Mouse (Mus musculus) lung, embryonic 15.5 days (tissue): ENCODE measurements around the gene Dnajc4. TPM values are rescaled to one million over a fixed set of nuclear protein-coding genes. Genes with fewer than 3 reads are reported as not detected.
A peak's percentile ranks its signal among the peaks of the same experiment; 100 is the strongest.

Source experiments
- ATAC-seq: fragments of 200-750 bp; cut with Nextera tagmentation; 2 replicates; pipeline ENCODE4 v1.8.0; 2017; ENCODE audit warnings: moderate number of reproducible peaks, borderline replicate concordance; ENCODE audit not compliant: low FRiP score, low TSS enrichment; ENCODE audit errors: extremely low read depth
- H3K27ac ChIP-seq: fragments of 300-500 bp; sonication (generic); 2 replicates; pipeline ENCODE4 v1.5.1; 2015; ENCODE audit warnings: moderate library complexity, mild to moderate bottlenecking, inconsistent platforms
- H3K27me3 ChIP-seq: fragments of 300-500 bp; sonication (generic); 2 replicates; pipeline ENCODE4 v1.6.1; 2015; ENCODE audit warnings: inconsistent platforms
- H3K36me3 ChIP-seq: fragments of 300-500 bp; sonication (generic); 2 replicates; pipeline ENCODE4 v1.6.1; 2015; ENCODE audit warnings: inconsistent platforms
- H3K4me1 ChIP-seq: fragments of 300-500 bp; sonication (generic); 2 replicates; pipeline ENCODE4 v1.6.1; 2015; ENCODE audit warnings: inconsistent platforms
- H3K4me2 ChIP-seq: fragments of 300-500 bp; sonication (generic); 2 replicates; pipeline ENCODE4 v1.6.1; 2015; ENCODE audit warnings: inconsistent platforms, mild to moderate bottlenecking, moderate library complexity
- H3K4me3 ChIP-seq: fragments of 300-500 bp; sonication (generic); 2 replicates; pipeline ENCODE4 v1.5.1; 2015; ENCODE audit warnings: mild to moderate bottlenecking, inconsistent platforms
- H3K9ac ChIP-seq: fragments of 300-500 bp; sonication (generic); 2 replicates; pipeline ENCODE4 v1.6.1; 2015; ENCODE audit warnings: inconsistent platforms
- H3K9me3 ChIP-seq: fragments of 300-500 bp; sonication (generic); 2 replicates; pipeline ENCODE4 v1.6.1; 2016; ENCODE audit warnings: inconsistent platforms
- WGBS: fragments of 180-500 bp; shearing (Covaris S2); methylation state at CpG from one replicate; pipeline ENCODE4 v1.1.7; 2015; 5-methylcytosine and 5-hydroxymethylcytosine counted together
- polyA plus RNA-seq: library from polyadenylated mRNA; unstranded; fragments of >200 nt; fragmentation: Nextera tagmentation; extraction: Ambion mirVana; gene quantifications from 2 replicates; pipeline ENCODE4 v1.2.1, GENCODE M21; 2015

Gene Dnajc4
- polyA plus RNA-seq, 1 experiment from 2014 or later: 23.9 TPM

GRCm38 (mm10) chr19:7017541-7018457 is 25.4 kb upstream of the Dnajc4 start:
- Histone ChIP-seq H3K9ac (no peak overlapping the region), H3K27ac (no peak overlapping the region), H3K36me3 (peaks cover 31% of the 10 kb centered on the region), H3K4me2 (no peak overlapping the region), H3K27me3 (no peaks in the 10 kb centered on the region), H3K4me1 (no peaks in the 10 kb centered on the region), H3K4me3 (no peak overlapping the region), H3K9me3 (no peaks in the 10 kb centered on the region)
- 72% methylated on average over 12 of the region's 12 CpGs for WGBS
- no peak for ATAC-seq

GRCm38 (mm10) chr19:7014481-7015135 is 22.2 kb upstream of the Dnajc4 start:
- no peak overlapping the region for H3K4me3 ChIP-seq
- H3K4me1 ChIP-seq: no peaks in the 10 kb centered on the region
- no peak overlapping the region for H3K9ac ChIP-seq
- WGBS: 85% methylated on average over 20 of the region's 20 CpGs
- H3K9me3 ChIP-seq: no peaks in the 10 kb centered on the region
- H3K27ac ChIP-seq: no peak overlapping the region
- H3K4me2 ChIP-seq: no peak overlapping the region
- no peaks in the 10 kb centered on the region for H3K27me3 ChIP-seq
- no peak for ATAC-seq
- no peaks in the 10 kb centered on the region; the same call in 1 of the 2 replicates for H3K36me3 ChIP-seq

- H3K27ac ChIP-seq: no peak overlapping the region
- no peak overlapping the region for H3K4me2 ChIP-seq
- no peak overlapping the region for H3K4me3 ChIP-seq
- no peaks in the 10 kb centered on the region for H3K36me3 ChIP-seq
- no peaks in the 10 kb centered on the region for H3K27me3 ChIP-seq
- H3K4me1 ChIP-seq: no peaks in the 10 kb centered on the region
- H3K9ac ChIP-seq: no peak overlapping the region
- H3K9me3 ChIP-seq: no peaks in the 10 kb centered on the region
- 92% methylated on average over 9 of the region's 9 CpGs for WGBS
- no peak for ATAC-seq
These were observed 21.6 kb upstream of the Dnajc4 start for GRCm38 (mm10) chr19:7013984-7014383.

GRCm38 (mm10) chr19:7012426-7012825 is 20.1 kb upstream of the Dnajc4 start:
- no peak for ATAC-seq

GRCm38 (mm10) chr19:7006892-7007593 is 14.7 kb upstream of the Dnajc4 start:
- Histone ChIP-seq H3K36me3 (no peaks in the 10 kb centered on the region), H3K4me1 (no peaks in the 10 kb centered on the region), H3K9me3 (no peaks in the 10 kb centered on the region), H3K9ac (no peak overlapping the region), H3K4me3 (no peak overlapping the region), H3K27me3 (no peaks in the 10 kb centered on the region), H3K4me2 (no peak overlapping the region), H3K27ac (peak overlapping the region; percentile 42)
- 68% methylated on average over 9 of the region's 9 CpGs for WGBS
- peak; percentile 43; the same call in 1 of the 2 replicates for ATAC-seq

More at GRCm38 (mm10) chr19:7012426-7012825, 20.1 kb upstream of the Dnajc4 start:
- Histone ChIP-seq H3K4me2 (no peak overlapping the region), H3K27me3 (no peaks in the 10 kb centered on the region), H3K9me3 (no peaks in the 10 kb centered on the region), H3K4me1 (no peaks in the 10 kb centered on the region), H3K36me3 (no peaks in the 10 kb centered on the region), H3K27ac (no peak overlapping the region), H3K4me3 (no peak overlapping the region), H3K9ac (no peak overlapping the region)
- 66% methylated on average over 4 of the region's 4 CpGs for WGBS

- H3K36me3 ChIP-seq: peaks cover 24% of the 10 kb centered on the region
- no peak overlapping the region for H3K4me2 ChIP-seq
- no peak overlapping the region for H3K9ac ChIP-seq
- WGBS: 92% methylated on average over 19 of the region's 19 CpGs
- no peaks in the 10 kb centered on the region for H3K27me3 ChIP-seq
- no peak for ATAC-seq
- H3K27ac ChIP-seq: no peak overlapping the region
- no peaks in the 10 kb centered on the region for H3K9me3 ChIP-seq
- H3K4me3 ChIP-seq: no peak overlapping the region
- peaks cover 23% of the 10 kb centered on the region for H3K4me1 ChIP-seq
These were observed 7.1 kb upstream of the Dnajc4 start for GRCm38 (mm10) chr19:6999360-7000063.

- Histone ChIP-seq H3K27ac (no peak overlapping the region), H3K4me1 (peaks cover 34% of the 10 kb centered on the region), H3K9me3 (no peaks in the 10 kb centered on the region), H3K4me3 (no peak overlapping the region), H3K36me3 (peaks cover 24% of the 10 kb centered on the region), H3K27me3 (no peaks in the 10 kb centered on the region), H3K4me2 (no peak overlapping the region), H3K9ac (no peak overlapping the region)
- 79% methylated on average over 9 of the region's 9 CpGs for WGBS
- ATAC-seq: no peak
These were observed 5.4 kb upstream of the Dnajc4 start for GRCm38 (mm10) chr19:6997721-6998290.

GRCm38 (mm10) chr19:6996006-6996405 is 3.6 kb upstream of the Dnajc4 start, which contains the start of the genes Nudt22 and Trpt1:
TSS of gene Nudt22 (minus strand) at chr19:6996117.
TSS of gene Trpt1 (plus strand) at chr19:6996131.
- Histone ChIP-seq H3K4me2 (peak within 1 kb of the TSS; percentile 84), H3K9me3 (no peaks in the 10 kb centered on the region), H3K27me3 (no peaks in the 10 kb centered on the region), H3K36me3 (peaks cover 24% of the 10 kb centered on the region), H3K9ac (peak within 1 kb of the TSS; percentile 69), H3K4me1 (peaks cover 40% of the 10 kb centered on the region), H3K4me3 (peak within 1 kb of the TSS; percentile 57), H3K27ac (peak within 1 kb of the TSS; percentile 76)
- ATAC-seq: peak; percentile 64
- under 1% methylated on average over 24 of the region's 24 CpGs for WGBS

- peak overlapping the region; percentile 34; the same call in 1 of the 2 replicates for H3K27ac ChIP-seq
These were observed 3.1 kb upstream of the Dnajc4 start for GRCm38 (mm10) chr19:6995255-6995991.

GRCm38 (mm10) chr19:6994489-6994888 is 2.1 kb upstream of the Dnajc4 start:
- peak overlapping the region; percentile 84 for H3K4me2 ChIP-seq
- H3K9me3 ChIP-seq: no peaks in the 10 kb centered on the region
- 0 out of 2 replicates have a peak overlapping the region, but pooled peaks have one; percentile 13 for H3K9ac ChIP-seq
- no peak overlapping the region for H3K27ac ChIP-seq
- H3K4me1 ChIP-seq: peaks cover 40% of the 10 kb centered on the region
- no peaks in the 10 kb centered on the region for H3K27me3 ChIP-seq
- H3K4me3 ChIP-seq: 0 out of 2 replicates have a peak overlapping the region, but pooled peaks have one; percentile 57
- peaks cover 13% of the 10 kb centered on the region for H3K36me3 ChIP-seq
- 81% methylated on average over 8 of the region's 8 CpGs for WGBS
- no peak for ATAC-seq

More at GRCm38 (mm10) chr19:6995255-6995991, 3.1 kb upstream of the Dnajc4 start:
- Histone ChIP-seq H3K4me2 (peak overlapping the region; percentile 84), H3K4me1 (peaks cover 40% of the 10 kb centered on the region), H3K9ac (peak overlapping the region; percentile 69), H3K36me3 (peaks cover 22% of the 10 kb centered on the region), H3K9me3 (no peaks in the 10 kb centered on the region), H3K27me3 (no peaks in the 10 kb centered on the region), H3K4me3 (peak overlapping the region; percentile 57)
- 41% methylated on average over 21 of the region's 21 CpGs for WGBS
- no peak for ATAC-seq
